Mouse (Mus musculus) midbrain, embryonic 14.5 days (tissue): ENCODE results near the gene Eif4g3. TPM values are rescaled to one million over a fixed set of nuclear protein-coding genes. Genes with fewer than 3 reads are reported as not detected.

ENCODE experiments used
- ATAC-seq: fragments of 200-750 bp; cut with Nextera tagmentation; 2 replicates; pipeline ENCODE4 v1.8.0; 2017; ENCODE audit warnings: moderate number of reproducible peaks, moderate library complexity; ENCODE audit not compliant: low FRiP score, low TSS enrichment
- DNase-seq: peaks from one replicate; pipeline ENCODE4 v3.0.0-alpha.2; 2015
- H3K27ac ChIP-seq: fragments of 300-500 bp; sonication (generic); replicated peaks from 2 replicates; pipeline ENCODE4 v1.5.1; 2014; ENCODE audit warnings: mild to moderate bottlenecking, low read depth, low read length, moderate library complexity
- H3K27me3 ChIP-seq: fragments of 300-500 bp; sonication (generic); 2 replicates; pipeline ENCODE4 v1.6.1; 2014; ENCODE audit warnings: low read length, control low read depth, mixed read lengths; ENCODE audit not compliant: control insufficient read depth, insufficient read depth
- H3K36me3 ChIP-seq: fragments of 300-500 bp; sonication (generic); 2 replicates; pipeline ENCODE4 v1.6.1; 2014; ENCODE audit warnings: low read length, control low read depth; ENCODE audit not compliant: control insufficient read depth, insufficient read depth
- H3K4me1 ChIP-seq: fragments of 300-500 bp; sonication (generic); 2 replicates; pipeline ENCODE4 v1.6.1; 2014; ENCODE audit warnings: mild to moderate bottlenecking, antibody characterized with exemption, low read length, control low read depth; ENCODE audit not compliant: control insufficient read depth, insufficient read depth
- H3K4me2 ChIP-seq: fragments of 300-500 bp; sonication (generic); 2 replicates; pipeline ENCODE4 v1.6.1; 2014; ENCODE audit warnings: mild to moderate bottlenecking, low read length, moderate library complexity
- H3K4me3 ChIP-seq: fragments of 300-500 bp; sonication (generic); replicated peaks from 2 replicates; pipeline ENCODE4 v1.5.1; 2014; ENCODE audit warnings: low read depth, low read length
- H3K9ac ChIP-seq: fragments of 300-500 bp; sonication (generic); replicated peaks from 2 replicates; pipeline ENCODE4 v1.6.1; 2014; ENCODE audit warnings: mild to moderate bottlenecking, low read length, moderate library complexity
- H3K9me3 ChIP-seq: fragments of 300-500 bp; sonication (generic); 2 replicates; pipeline ENCODE4 v1.6.1; 2016; ENCODE audit warnings: low read length, control low read depth, mixed read lengths; ENCODE audit not compliant: control insufficient read depth
- WGBS: fragments of 180-500 bp; shearing (Covaris S2); extraction: QIAGEN DNeasy Blood & Tissue Kit; methylation state at CpG from one replicate; pipeline ENCODE4 v1.1.7; 2014; 5-methylcytosine and 5-hydroxymethylcytosine counted together
- polyA plus RNA-seq: library from polyadenylated mRNA; unstranded; fragments of >200 nt; fragmentation: Nextera tagmentation; extraction: Ambion mirVana; gene quantifications from 2 replicates; pipeline ENCODE4 v1.2.1, GENCODE M21; 2014

Gene Eif4g3
- polyA plus RNA-seq, 1 experiment from 2014 or later = 63.0 TPM

GRCm38 (mm10) chr4:137994562-137995336 lies 1.9 kb downstream of the Eif4g3 start:
- DNase-seq (no peak), ATAC-seq (no peak)
- Histone ChIP-seq H3K4me3 (peak overlapping the region; percentile 94), H3K4me2 (peak overlapping the region; percentile 80), H3K4me1 (peaks cover 24% of the 10 kb centered on the region), H3K9me3 (no peaks in the 10 kb centered on the region), H3K9ac (peak overlapping the region; percentile 99), H3K27ac (peak overlapping the region; percentile 96; the same call in 1 of the 2 replicates), H3K27me3 (no peaks in the 10 kb centered on the region), H3K36me3 (peaks cover 26% of the 10 kb centered on the region)
- 44% methylated on average over 12 of the region's 12 CpGs for WGBS

DNA sequence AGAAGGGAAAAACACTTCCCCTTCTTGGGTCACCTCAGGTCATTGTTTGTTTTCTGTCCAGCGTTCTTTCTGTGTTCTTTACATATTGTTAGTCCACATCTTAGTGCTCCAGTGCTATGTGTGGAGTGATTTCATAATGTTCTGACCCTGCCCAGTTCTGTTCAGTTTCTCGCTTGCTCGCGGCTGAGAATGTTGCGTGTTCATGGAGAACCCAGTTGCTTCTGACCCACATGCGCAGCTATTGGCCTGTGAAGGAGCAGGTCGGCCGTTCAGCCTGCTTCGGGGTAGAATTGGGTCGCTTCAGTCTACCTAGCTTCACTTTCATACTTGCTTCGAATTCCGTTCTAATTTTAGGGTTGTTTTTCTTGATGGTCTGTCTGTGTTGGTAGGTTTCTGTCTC lies 2.6 kb downstream of the Eif4g3 start:
- no peak for ATAC-seq
- DNase-seq = no peak
- Histone ChIP-seq H3K27ac (no peak overlapping the region), H3K4me2 (peak overlapping the region; percentile 80), H3K4me3 (peak overlapping the region; percentile 94), H3K4me1 (peaks cover 27% of the 10 kb centered on the region), H3K36me3 (peaks cover 27% of the 10 kb centered on the region), H3K9me3 (no peaks in the 10 kb centered on the region), H3K9ac (0 out of 2 replicates have a peak overlapping the region, but pooled peaks have one; percentile 37), H3K27me3 (no peaks in the 10 kb centered on the region)
- WGBS = 80% methylated on average over 12 of the region's 12 CpGs

GRCm38 (mm10) chr4:137998232-137998631 lies 5.4 kb downstream of the Eif4g3 start:
- Histone ChIP-seq H3K9ac (no peak overlapping the region), H3K27ac (no peak overlapping the region), H3K36me3 (peaks cover 35% of the 10 kb centered on the region), H3K4me3 (no peak overlapping the region), H3K4me2 (no peak overlapping the region), H3K4me1 (peaks cover 28% of the 10 kb centered on the region), H3K27me3 (no peaks in the 10 kb centered on the region), H3K9me3 (no peaks in the 10 kb centered on the region)
- WGBS = 71% methylated on average over 4 of the region's 4 CpGs
- no peak for DNase-seq
- ATAC-seq = no peak

DNA sequence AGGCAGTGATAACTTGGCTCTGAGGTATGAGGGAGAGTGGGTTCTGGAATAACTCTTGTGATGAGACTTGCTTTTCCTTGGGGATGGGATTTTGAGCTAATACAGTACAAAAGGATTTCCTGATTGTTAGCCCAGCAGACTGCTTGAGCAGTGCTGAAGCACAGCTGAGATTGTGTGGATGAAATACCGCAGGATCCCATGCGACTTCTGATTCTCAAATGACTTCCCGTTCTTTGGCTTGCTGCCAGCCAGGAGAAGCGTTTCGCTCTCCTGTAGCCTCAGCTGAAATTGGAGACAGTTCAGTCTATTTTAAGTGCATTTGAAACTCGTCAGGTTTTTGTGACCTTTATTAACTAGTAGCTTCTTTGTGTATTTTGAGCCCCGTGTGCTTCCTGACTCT lies 7.9 kb downstream of the Eif4g3 start:
- H3K36me3 ChIP-seq = peaks cover 51% of the 10 kb centered on the region
- ATAC-seq (no peak), DNase-seq (peak; percentile 81)
- H3K9me3 ChIP-seq = no peaks in the 10 kb centered on the region
- H3K9ac ChIP-seq = no peak overlapping the region
- peak overlapping the region; percentile 6; the same call in 1 of the 2 replicates for H3K27ac ChIP-seq
- peaks cover 17% of the 10 kb centered on the region for H3K4me1 ChIP-seq
- no peak overlapping the region for H3K4me2 ChIP-seq
- H3K27me3 ChIP-seq = no peaks in the 10 kb centered on the region
- no peak overlapping the region for H3K4me3 ChIP-seq
- WGBS = 52% methylated on average over 7 of the region's 7 CpGs

DNA sequence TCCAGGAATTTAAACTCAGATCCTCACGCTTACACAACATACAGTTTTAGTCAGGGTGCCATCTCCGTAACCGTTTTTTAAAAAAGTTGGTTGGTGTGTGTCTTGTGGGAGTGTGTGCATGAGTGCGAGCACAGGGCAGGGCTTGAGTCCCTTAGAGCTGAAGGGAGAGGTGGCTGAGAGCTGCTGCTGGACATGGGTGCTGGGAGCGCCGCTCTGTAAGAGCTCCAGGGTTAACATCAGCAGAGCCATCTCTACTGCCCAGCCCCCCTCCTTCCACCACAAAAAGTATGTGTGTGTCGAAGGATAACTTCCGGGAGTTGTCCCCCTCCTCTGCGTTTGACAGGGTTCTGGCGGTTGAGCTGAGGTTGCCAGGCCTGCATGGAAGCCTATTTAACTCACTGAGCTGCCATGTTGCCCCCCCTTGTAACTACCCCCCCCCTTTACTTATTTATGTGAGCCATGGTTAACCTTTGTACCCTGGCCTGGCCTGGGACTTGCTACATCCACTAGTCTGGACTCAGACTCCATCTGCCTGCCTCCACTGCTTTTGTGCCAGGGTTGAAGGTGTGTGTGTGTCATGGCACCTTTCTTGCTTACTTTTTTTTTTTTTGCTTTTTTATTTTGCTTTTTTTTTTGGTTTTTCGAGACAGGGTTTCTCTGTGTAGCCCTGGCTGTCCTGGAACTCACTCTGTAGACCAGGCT lies 11.2 kb downstream of the Eif4g3 start:
- Histone ChIP-seq H3K4me1 (peaks cover 4% of the 10 kb centered on the region; the same call in 1 of the 2 replicates), H3K4me2 (no peak overlapping the region), H3K36me3 (peaks cover 49% of the 10 kb centered on the region), H3K9ac (no peak overlapping the region), H3K4me3 (no peak overlapping the region), H3K27me3 (no peaks in the 10 kb centered on the region), H3K27ac (no peak overlapping the region), H3K9me3 (no peaks in the 10 kb centered on the region)
- 92% methylated on average over 11 of the region's 11 CpGs for WGBS
- DNase-seq (no peak), ATAC-seq (no peak)

DNA sequence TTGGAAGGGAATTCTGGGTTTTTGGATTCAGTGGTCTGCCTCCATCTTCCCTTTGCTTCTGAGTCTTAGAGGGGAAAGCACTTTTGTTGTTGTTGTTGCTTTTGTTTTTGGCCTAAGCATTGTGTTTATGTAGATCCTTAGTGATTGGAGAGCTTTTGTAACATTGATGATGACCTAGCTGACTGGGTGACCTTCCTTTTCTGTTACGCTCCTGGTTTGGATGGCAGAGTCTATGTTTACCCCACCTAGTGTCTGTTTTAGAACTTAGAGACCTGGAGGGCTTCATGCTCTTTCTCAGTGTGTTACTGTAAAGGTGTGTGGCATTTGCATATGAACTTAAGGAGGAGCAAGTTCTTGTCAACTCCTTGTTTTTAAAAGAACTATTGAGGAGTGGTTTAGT lies 13.0 kb downstream of the Eif4g3 start:
- Histone ChIP-seq H3K4me1 (no peaks in the 10 kb centered on the region), H3K4me2 (no peak overlapping the region), H3K9ac (no peak overlapping the region), H3K27me3 (no peaks in the 10 kb centered on the region), H3K9me3 (no peaks in the 10 kb centered on the region), H3K27ac (no peak overlapping the region), H3K36me3 (peaks cover 42% of the 10 kb centered on the region), H3K4me3 (no peak overlapping the region)
- ATAC-seq = no peak
- no peak for DNase-seq
- WGBS = 92% methylated on average over 1 of the region's 1 CpGs

GRCm38 (mm10) chr4:138006951-138007613 lies 14.3 kb downstream of the Eif4g3 start:
- no peak overlapping the region for H3K27ac ChIP-seq
- H3K36me3 ChIP-seq = peaks cover 42% of the 10 kb centered on the region
- H3K4me1 ChIP-seq = no peaks in the 10 kb centered on the region
- ATAC-seq (no peak), DNase-seq (no peak)
- 94% methylated on average over 9 of the region's 9 CpGs for WGBS
- H3K27me3 ChIP-seq = no peaks in the 10 kb centered on the region
- no peak overlapping the region for H3K4me2 ChIP-seq
- no peaks in the 10 kb centered on the region for H3K9me3 ChIP-seq
- no peak overlapping the region for H3K9ac ChIP-seq
- H3K4me3 ChIP-seq = no peak overlapping the region

DNA sequence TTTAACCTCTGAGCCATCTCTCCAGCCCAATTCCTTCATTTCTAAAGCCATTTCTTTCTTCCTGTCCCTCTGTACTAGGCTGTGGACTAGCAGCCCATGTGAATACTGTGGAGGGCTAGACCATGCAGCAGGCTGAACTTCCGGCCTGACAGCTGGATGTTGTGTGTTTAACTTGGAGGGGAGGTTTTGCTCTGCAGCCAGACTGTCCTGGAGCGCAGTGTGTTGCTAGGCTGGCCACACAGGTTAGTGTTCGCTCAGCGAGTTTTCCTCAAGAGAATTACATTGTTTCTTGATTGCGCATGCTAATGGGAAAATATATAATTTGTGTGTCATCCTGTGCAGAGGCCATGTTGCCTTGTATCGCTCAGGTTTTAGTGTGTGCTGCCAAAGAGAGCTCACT lies 15.8 kb downstream of the Eif4g3 start:
- Histone ChIP-seq H3K4me3 (no peak overlapping the region), H3K4me1 (no peaks in the 10 kb centered on the region), H3K36me3 (peaks cover 43% of the 10 kb centered on the region), H3K27me3 (no peaks in the 10 kb centered on the region), H3K9ac (no peak overlapping the region), H3K9me3 (no peaks in the 10 kb centered on the region), H3K4me2 (no peak overlapping the region), H3K27ac (no peak overlapping the region)
- DNase-seq = no peak
- no peak for ATAC-seq
- WGBS = 89% methylated on average over 6 of the region's 6 CpGs
